Mouse (Mus musculus) megakaryocyte, embryonic 14.5 days (primary cell): Measurements from ENCODE around the gene Rlbp1. TPM values are rescaled to one million over a fixed set of nuclear protein-coding genes. Genes with fewer than 3 reads are reported as not detected.

Experiments used
- H3K27me3 ChIP-seq: replicated peaks from 2 replicates; pipeline ENCODE3; 2012; ENCODE audit warnings: inconsistent platforms
- H3K36me3 ChIP-seq: replicated peaks from 2 replicates; pipeline ENCODE3; 2012; ENCODE audit warnings: low read length, inconsistent platforms, mixed read lengths
- H3K4me1 ChIP-seq: 2 replicates; pipeline ENCODE4 v1.6.1; 2012; ENCODE audit warnings: inconsistent platforms
- H3K4me3 ChIP-seq: replicated peaks from 2 replicates; pipeline ENCODE3; 2012; ENCODE audit warnings: moderate library complexity, mild to moderate bottlenecking, inconsistent platforms
- H3K9me3 ChIP-seq: 2 replicates; pipeline ENCODE4 v1.6.1; 2012; ENCODE audit warnings: inconsistent platforms
- FLI1 ChIP-seq: IDR thresholded peaks from 2 replicates; pipeline ENCODE4 v1.6.1; 2012; ENCODE audit warnings: low read length, inconsistent platforms, mixed read lengths
- GATA1 ChIP-seq: IDR thresholded peaks from 3 replicates; pipeline ENCODE4 v1.6.1; 2012; ENCODE audit warnings: mixed read lengths, low read length, inconsistent platforms, borderline replicate concordance
- polyA plus RNA-seq: library from polyadenylated mRNA; stranded (reverse); fragments of >175 nt; gene quantifications from 2 replicates; pipeline ENCODE4 v1.2.3, GENCODE M21; 2012; ENCODE audit warnings: low replicate concordance; ENCODE audit not compliant: insufficient read depth

Rlbp1 gene
- polyA plus RNA-seq, 1 experiment = not detected

GRCm38 (mm10) chr7:79397446-79397963 lies 10.7 kb upstream of the Rlbp1 start:
- TF ChIP-seq GATA1 (no peak), FLI1 (no peak)
- peaks cover 21% of the 10 kb centered on the region for H3K4me1 ChIP-seq

GRCm38 (mm10) chr7:79395186-79395585 lies 8.3 kb upstream of the Rlbp1 start:
- Histone ChIP-seq H3K27me3 (no peaks in the 10 kb centered on the region), H3K36me3 (peaks cover 14% of the 10 kb centered on the region), H3K4me1 (peaks cover 26% of the 10 kb centered on the region), H3K4me3 (no peak overlapping the region), H3K9me3 (no peaks in the 10 kb centered on the region)
- TF ChIP-seq GATA1 = no peak
- no peak for TF ChIP-seq FLI1

More at GRCm38 (mm10) chr7:79397446-79397963, 10.7 kb upstream of the Rlbp1 start:
- Histone ChIP-seq H3K36me3 (peaks cover 17% of the 10 kb centered on the region), H3K9me3 (no peaks in the 10 kb centered on the region), H3K4me3 (no peak overlapping the region), H3K27me3 (no peaks in the 10 kb centered on the region)

GRCm38 (mm10) chr7:79394666-79395065 lies 7.8 kb upstream of the Rlbp1 start:
- no peaks in the 10 kb centered on the region for H3K9me3 ChIP-seq
- TF ChIP-seq GATA1 = no peak
- no peak for TF ChIP-seq FLI1
- peaks cover 26% of the 10 kb centered on the region for H3K4me1 ChIP-seq
- H3K27me3 ChIP-seq = no peaks in the 10 kb centered on the region
- H3K36me3 ChIP-seq = peaks cover 14% of the 10 kb centered on the region
- H3K4me3 ChIP-seq = no peak overlapping the region

- Histone ChIP-seq H3K36me3 (peaks cover 13% of the 10 kb centered on the region), H3K27me3 (no peaks in the 10 kb centered on the region), H3K9me3 (no peaks in the 10 kb centered on the region), H3K4me1 (peaks cover 26% of the 10 kb centered on the region), H3K4me3 (no peak overlapping the region)
- TF ChIP-seq GATA1 = no peak
- TF ChIP-seq FLI1 = no peak
These were observed 7.1 kb upstream of the Rlbp1 start for GRCm38 (mm10) chr7:79393924-79394323.

- Histone ChIP-seq H3K4me1 (peaks cover 29% of the 10 kb centered on the region), H3K36me3 (peaks cover 10% of the 10 kb centered on the region), H3K27me3 (peaks cover 4% of the 10 kb centered on the region), H3K4me3 (peak overlapping the region; percentile 100), H3K9me3 (no peaks in the 10 kb centered on the region)
- no peak for TF ChIP-seq FLI1
- TF ChIP-seq GATA1 = no peak
These were observed 6.1 kb upstream of the Rlbp1 start for GRCm38 (mm10) chr7:79392860-79393513.

- TF ChIP-seq FLI1 = peak; percentile 92; the same call in 1 of the 2 replicates
- no peak for TF ChIP-seq GATA1
- Histone ChIP-seq H3K27me3 (peaks cover 8% of the 10 kb centered on the region), H3K4me1 (peaks cover 36% of the 10 kb centered on the region), H3K9me3 (no peaks in the 10 kb centered on the region), H3K36me3 (peaks cover 5% of the 10 kb centered on the region), H3K4me3 (peak within 1 kb of the TSS; percentile 100)
These were observed 5.2 kb upstream of the Rlbp1 start, which contains the start of gene Fanci for GRCm38 (mm10) chr7:79391883-79392649. Gene Fanci (plus strand): TSS chr7:79391929.

GRCm38 (mm10) chr7:79391471-79391870 lies 4.6 kb upstream of the Rlbp1 start:
- peaks cover 40% of the 10 kb centered on the region for H3K4me1 ChIP-seq
- peaks cover 14% of the 10 kb centered on the region for H3K27me3 ChIP-seq
- TF ChIP-seq GATA1 (no peak), FLI1 (no peak)
- H3K4me3 ChIP-seq = peak overlapping the region; percentile 100
- peaks cover 4% of the 10 kb centered on the region for H3K36me3 ChIP-seq
- H3K9me3 ChIP-seq = no peaks in the 10 kb centered on the region

GRCm38 (mm10) chr7:79390141-79390708 lies 3.4 kb upstream of the Rlbp1 start:
- Histone ChIP-seq H3K27me3 (peaks cover 16% of the 10 kb centered on the region), H3K36me3 (no peaks in the 10 kb centered on the region), H3K4me1 (peaks cover 40% of the 10 kb centered on the region), H3K4me3 (no peak overlapping the region), H3K9me3 (no peaks in the 10 kb centered on the region)
- TF ChIP-seq GATA1 (no peak), FLI1 (no peak)

- TF ChIP-seq GATA1 (no peak), FLI1 (no peak)
- peaks cover 26% of the 10 kb centered on the region for H3K27me3 ChIP-seq
- H3K9me3 ChIP-seq = no peaks in the 10 kb centered on the region
- no peak overlapping the region for H3K4me3 ChIP-seq
- peaks cover 40% of the 10 kb centered on the region for H3K4me1 ChIP-seq
- H3K36me3 ChIP-seq = no peaks in the 10 kb centered on the region
These were observed 1.9 kb upstream of the Rlbp1 start for GRCm38 (mm10) chr7:79388671-79389206.
